Mouse (Mus musculus) adrenal gland, adult 2 months (tissue): ENCODE results near the gene Nrl. TPM values are rescaled to one million over a fixed set of nuclear protein-coding genes. Genes with fewer than 3 reads are reported as not detected.

Experiments
- DNase-seq: peaks from one replicate; pipeline ENCODE4 v3.0.0; 2021
- long read RNA-seq: library from polyadenylated mRNA; stranded (forward); transcript quantifications from one replicate; pipeline ENCODE4 v2.0.0, GENCODE M21; 2021
- polyA plus RNA-seq: library from polyadenylated mRNA; depleted of rRNA; stranded (reverse); fragments of >200 nt; gene quantifications from 2 replicates; pipeline ENCODE4 v1.2.3, GENCODE M21; 2012; rRNA removed
- total RNA-seq, 2 experiments: library from RNA; stranded (reverse); gene quantifications; 2 replicates each; pipeline ENCODE4 v1.2.3; 2021

Gene Nrl
- total RNA-seq (not detected), polyA plus RNA-seq (not detected in 2 replicates)
- long read RNA-seq: 0 reads

GRCm38 (mm10) chr14:55524785-55525184 lies at the start of gene Nrl:
Gene Nrl, minus strand, starts transcription at chr14:55524981.
- no peak for DNase-seq

DNA sequence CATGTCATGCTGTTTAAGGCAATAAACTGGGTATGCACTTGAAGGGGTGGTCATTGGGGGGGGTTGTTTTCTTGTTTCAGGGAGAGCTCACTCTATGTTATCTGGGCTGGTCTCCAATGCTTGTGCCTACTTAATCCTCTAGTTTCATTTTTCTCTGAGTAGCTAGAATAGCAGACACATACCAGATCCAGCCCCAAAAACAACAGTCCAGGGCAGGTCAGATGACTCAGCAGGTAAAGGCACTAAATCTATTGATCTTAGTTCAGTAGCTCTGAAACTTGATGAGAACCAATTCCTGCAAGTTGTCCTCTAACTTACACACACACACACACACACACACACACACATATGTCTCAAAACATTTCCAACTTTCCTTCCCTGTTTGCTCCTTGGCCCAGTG lies 47.0 kb upstream of the Nrl start:
- DNase-seq: no peak

DNA sequence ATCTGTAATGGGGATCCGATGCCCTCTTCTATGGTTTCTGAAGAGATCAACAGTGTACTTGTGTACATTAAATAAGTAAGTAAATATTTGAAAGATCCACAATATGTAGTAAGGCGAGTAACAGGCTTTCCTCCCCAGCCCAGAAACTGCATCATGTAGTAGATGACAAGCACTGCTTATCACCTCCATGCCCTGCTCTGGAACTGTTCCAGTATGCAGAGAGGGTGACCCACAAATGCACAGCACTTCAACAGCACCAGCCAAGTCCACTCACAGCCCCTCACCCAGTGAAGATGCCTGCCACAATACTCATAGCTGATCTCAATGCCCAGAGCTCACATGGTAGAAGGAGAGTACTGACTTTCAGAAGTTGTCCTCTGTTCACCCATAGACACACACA lies 45.8 kb upstream of the Nrl start:
- no peak for DNase-seq

- no peak for DNase-seq
Measured at GRCm38 (mm10) chr14:55567496-55567895, 42.7 kb upstream of the Nrl start.

DNA sequence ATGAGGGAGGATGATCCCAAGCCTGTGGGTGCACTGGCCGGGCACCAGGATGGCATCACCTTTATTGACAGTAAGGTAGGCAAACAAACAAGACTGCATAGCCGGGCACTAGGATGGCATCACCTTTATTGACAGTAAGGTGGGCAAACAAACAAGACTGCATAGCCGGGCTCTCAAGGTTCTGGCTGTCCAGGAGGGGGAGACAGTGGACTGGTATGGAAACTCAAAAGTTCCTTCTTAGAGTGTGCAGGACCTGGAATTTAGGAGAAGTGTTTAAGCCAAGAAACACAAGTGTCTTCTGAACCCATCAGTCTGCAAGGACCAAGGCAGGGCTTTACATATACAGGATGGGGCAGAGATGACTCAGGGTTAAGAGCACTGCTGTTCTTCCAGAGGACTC lies 41.0 kb upstream of the Nrl start:
- no peak for DNase-seq

- no peak for DNase-seq
Measured at GRCm38 (mm10) chr14:55563249-55563648, 38.5 kb upstream of the Nrl start.

DNA sequence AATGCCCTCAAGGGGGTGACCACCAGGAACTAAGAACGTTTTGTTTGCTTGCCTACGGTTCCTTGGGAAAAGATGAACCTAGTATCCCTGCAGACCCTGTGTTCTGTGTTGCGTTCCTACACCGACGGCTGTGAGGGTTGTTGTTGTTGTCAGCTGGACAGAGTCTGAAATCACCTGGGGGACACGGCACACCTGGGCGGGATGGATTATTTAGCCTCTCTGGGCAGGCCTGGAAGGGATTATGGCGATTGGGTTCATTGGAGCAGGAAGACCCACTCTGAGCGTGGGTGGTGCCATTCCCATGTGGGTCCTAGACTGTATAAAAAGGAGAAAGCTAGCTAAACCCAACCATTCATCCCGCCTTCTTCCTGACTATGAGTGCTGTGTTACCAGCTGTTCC lies 37.1 kb upstream of the Nrl start:
- no peak for DNase-seq

DNA sequence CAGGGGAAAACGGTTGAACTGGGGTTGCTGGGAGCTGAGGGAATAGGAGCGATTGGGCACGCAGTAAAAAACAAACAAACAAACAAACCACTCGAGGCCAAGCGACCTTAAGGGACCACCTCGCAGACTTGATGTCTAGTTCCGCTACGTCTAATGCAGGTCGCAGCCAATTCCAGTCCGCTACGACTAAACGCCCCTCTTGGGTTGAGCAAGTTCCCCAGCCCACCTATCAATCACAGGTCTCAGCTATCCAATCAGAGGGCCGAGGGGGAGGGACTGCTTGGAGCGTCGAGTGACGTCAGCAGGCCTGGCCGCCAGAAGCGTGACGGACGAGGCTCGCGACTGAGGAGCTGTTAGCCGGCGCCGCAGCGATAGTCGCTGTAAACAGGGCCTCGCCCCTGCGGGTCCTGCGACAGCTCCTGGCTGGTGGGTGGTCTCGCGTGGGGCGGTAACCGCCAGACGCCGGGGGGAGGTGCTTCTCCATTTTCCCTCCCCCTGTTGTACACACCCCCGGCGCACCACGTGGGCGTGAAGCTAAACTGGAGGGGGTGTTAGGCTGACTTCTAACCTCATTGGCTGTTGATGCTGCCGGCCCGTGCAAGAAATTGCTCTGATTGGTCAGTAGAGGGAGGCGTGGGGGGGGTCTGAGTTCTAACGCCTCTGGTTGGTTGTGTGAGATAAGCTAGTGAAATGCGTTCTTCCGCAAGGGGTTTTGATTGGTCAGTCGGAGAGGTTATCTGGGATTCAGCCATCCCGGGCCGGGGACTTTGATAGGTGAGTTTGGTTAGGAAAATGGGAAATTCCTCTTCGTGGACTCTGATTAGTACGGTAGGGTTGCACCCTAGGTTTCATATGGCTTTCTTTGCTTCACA lies 35.7 kb upstream of the Nrl start, which contains the start of gene A730061H03Rik:
Gene A730061H03Rik, minus strand, starts transcription at position 205 of the 872 bp plus-strand sequence.
- DNase-seq: peak; percentile 99

DNA sequence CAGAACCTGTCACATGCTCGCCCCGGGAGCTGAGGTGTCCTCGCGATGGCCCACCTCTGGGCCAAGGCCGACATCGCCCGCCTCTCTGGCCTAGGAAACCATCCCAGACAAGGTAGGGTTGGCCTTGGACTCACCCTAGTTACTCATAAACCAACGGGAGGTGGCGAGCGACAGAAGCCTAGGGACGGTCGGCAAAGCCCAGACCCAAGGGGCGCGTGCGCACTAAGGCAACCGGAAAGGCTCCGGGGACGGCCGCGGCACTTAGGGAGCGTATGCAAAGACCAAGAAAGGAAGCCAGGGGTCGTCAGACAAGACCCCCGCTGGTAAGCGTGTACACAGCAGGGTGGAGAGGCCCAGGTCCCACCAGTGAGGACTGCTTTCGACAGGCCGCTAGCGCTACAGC lies 35.0 kb upstream of the Nrl start, which contains the start of gene Dcaf11:
Gene Dcaf11, plus strand, starts transcription at position 208 of the 403 bp plus-strand sequence.
- DNase-seq: peak; percentile 94

- DNase-seq: no peak
Measured at GRCm38 (mm10) chr14:55558740-55559448, 34.1 kb upstream of the Nrl start.

- DNase-seq: no peak
Measured at GRCm38 (mm10) chr14:55557587-55557986, 32.8 kb upstream of the Nrl start.

DNA sequence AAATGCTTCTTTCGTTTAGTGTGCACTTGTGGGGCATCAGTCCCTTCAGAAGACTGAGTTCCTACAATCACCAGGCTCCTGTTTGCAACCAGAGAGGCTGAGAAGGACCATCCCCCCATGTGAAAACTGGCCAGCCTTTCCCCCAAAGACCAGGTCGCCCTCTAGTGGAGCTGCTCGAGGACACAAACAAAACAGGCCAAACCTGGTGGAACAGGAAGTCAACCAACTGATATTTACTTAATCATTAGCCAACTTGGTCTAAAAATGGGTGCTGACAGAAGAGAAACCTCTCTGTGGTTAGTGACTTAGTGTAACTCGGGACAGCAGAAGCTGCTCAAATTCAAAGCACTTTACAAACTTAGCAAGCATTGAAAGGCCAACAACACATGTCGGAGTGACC lies 32.2 kb upstream of the Nrl start:
- DNase-seq: peak; percentile 77

GRCm38 (mm10) chr14:55555788-55556187 lies 31.0 kb upstream of the Nrl start:
- DNase-seq: no peak

- DNase-seq: no peak
Measured at GRCm38 (mm10) chr14:55554635-55555034, 29.9 kb upstream of the Nrl start.

DNA sequence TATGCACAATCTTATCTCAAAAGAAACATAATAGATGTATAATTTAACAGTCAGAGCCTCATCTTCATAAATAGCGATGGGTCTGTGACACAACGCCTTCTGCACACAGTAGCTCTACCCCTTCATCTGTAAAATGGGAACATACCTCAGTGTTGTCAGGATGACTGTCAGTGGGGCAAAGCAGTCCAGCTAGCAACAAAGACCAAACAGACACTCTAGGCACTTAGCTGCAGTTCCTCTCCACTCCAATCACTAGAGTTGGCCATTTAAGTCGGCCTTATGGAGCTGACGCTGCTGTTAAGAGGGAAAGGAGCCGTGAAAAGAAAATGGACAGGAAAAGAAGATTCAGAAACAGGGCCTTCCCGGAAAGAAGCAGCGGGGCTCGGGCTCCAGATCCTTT lies 27.0 kb upstream of the Nrl start:
- no peak for DNase-seq

DNA sequence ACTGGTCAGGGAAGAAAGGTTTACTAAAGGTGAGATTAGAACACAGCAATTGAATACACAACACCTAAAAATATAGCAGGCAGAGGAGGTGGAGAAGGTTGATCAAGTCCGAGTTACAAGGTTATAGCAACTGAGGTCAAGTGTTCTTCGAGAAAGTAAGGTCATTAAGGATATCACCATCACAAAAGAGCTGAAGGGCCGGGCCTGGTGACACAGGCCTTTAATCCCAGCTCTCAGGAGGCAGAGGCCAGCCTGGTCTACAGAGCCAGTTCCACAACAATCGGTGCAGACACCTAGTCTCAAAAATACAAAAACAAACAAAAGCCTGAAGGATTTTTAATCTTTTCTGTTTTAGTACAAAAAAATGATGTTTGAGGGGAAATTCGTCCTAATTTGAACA lies 26.6 kb upstream of the Nrl start:
- no peak for DNase-seq

DNA sequence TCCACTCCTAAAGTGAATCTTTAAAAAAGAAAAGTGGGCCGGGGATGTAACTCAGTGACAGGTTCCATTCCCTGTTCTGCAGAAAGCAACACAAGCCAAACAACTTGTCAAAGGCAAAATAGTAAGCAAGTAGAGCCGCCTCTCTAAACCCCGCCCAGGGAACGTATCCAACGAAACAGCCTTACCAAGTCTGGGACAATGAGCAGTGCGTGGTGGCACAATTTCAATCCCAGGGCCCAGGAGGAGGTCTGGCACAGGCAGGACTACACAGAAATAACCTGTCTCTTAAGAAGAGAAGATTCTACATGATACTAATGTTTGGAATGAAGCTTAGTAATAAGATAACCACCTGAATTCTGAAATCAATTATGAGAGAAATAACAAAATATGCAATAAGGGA lies 25.4 kb upstream of the Nrl start:
- no peak for DNase-seq

DNA sequence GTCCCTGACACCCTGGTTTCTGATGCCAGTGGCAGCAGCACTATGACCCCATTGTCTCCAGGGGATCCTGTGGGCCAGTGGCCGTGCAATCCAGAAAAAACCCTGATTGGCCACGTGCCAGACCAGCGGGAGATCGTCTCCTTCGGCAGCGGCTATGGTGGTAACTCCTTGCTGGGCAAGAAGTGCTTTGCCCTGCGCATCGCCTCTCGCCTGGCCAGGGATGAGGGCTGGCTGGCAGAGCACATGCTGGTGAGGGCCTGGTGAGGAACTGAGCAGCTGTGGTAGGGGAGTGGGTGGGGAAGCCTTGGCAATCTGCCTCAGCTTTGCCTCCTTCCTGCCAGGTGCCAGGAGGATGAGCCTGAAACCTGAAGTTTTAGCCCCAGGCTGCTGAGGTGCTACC lies 19.6 kb upstream of the Nrl start:
- DNase-seq: no peak

GRCm38 (mm10) chr14:55542268-55542667 lies 17.5 kb upstream of the Nrl start:
- DNase-seq: no peak

DNA sequence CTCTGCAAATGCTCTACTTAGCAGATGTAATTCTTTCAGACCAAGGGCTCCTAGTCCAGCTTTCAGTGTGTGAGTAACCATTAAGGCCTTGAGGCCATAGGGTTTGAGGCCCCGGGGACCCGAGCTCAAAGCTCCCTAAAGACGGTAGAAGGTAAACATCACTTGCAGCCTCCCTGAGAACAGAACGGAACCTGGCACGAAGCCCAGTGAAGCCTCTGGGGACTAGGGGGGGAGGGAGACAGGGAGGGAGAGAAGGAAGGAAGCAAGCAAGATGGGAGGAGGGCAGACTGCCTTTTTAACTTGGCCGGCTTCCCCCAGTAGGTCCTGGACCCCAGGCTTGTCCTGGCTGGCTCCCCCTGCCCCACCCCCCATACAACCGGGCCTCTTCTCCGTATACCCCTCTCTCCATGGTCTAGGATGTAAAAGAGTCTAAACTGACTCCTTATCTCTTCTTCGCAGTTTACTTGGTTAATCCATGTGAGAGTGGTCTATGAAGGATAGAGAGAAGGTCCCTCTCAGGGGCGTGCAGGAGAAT lies 16.1 kb upstream of the Nrl start:
- peak; percentile 84 for DNase-seq

DNA sequence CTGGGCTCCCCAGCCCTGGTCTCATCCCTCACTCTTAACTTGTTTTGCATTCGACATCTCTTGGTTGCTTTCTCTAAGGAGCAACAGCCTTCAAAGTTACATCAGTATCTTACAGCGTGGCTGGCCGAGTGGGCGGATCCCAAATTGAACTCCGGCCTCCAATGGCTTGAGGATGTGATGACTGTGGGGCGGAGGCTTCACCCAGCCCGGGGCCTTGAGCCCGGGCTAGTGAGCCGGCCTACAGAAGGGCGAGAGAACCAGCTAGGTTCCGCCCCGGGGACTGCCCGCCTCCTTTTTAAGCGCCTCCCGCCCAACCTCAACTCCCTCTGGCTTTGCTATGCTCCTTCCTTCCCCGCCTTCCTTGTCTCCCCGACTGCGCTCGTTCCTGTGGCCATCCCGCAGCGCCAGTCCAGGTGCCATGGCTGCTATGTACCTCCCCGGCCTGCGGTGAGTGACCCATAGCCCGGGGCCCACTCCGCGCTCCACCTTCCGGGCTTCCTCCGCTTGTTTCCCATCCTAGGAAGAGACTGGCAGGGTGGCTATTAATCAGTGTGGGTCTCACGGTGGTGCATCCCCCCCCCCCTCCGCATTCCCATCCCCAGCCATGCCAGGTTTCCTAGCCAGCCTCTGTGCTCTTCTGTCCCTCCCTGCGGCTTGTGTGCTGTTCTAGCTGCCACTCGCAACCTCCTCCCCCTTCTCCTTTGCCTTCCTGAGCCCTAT lies 15.4 kb upstream of the Nrl start, which contains the start of gene Pck2:
Gene Pck2, plus strand, starts transcription at position 200 of the 720 bp plus-strand sequence.
- DNase-seq: peak; percentile 96

- DNase-seq: peak; percentile 50
Measured at GRCm38 (mm10) chr14:55536116-55536745, 11.4 kb upstream of the Nrl start.
